Mouse (Mus musculus): ENCODE data around the gene 0610012G03Rik.
"Not testable (repeated sequence)": the region's sequence is repeated elsewhere in the genome, so short reads cannot be mapped to it uniquely, and the experiment has no call there.

0610012G03Rik gene

GRCm38 (mm10) chr16:31948345-31948774 lies at the start of gene 0610012G03Rik, which contains the start of gene Ncbp2:
Gene 0610012G03Rik (minus strand): TSS chr16:31948494.
Gene Ncbp2 (plus strand): TSS chr16:31948513.
- peak; percentile 99 for DNase-seq (ENCODE audit: low read depth)

GRCm38 (mm10) chr16:31996371-31996770 lies 48.1 kb upstream of the 0610012G03Rik start:
- no peak for DNase-seq (ENCODE audit: low read depth)

- peak; percentile 45 for DNase-seq (ENCODE audit: low read depth)
These were observed 45.7 kb upstream of the 0610012G03Rik start for GRCm38 (mm10) chr16:31993946-31994345.

GRCm38 (mm10) chr16:31993195-31993594 lies 44.9 kb upstream of the 0610012G03Rik start:
- no peak for DNase-seq (ENCODE audit: low read depth)

GRCm38 (mm10) chr16:31992039-31992438 lies 43.7 kb upstream of the 0610012G03Rik start:
- DNase-seq (ENCODE audit: low read depth), result peak; percentile 33

GRCm38 (mm10) chr16:31980946-31981345 lies 32.7 kb upstream of the 0610012G03Rik start:
- DNase-seq (ENCODE audit: low read depth), result no peak

GRCm38 (mm10) chr16:31979501-31979900 lies 31.2 kb upstream of the 0610012G03Rik start:
- peak; percentile 63 for DNase-seq (ENCODE audit: low read depth)

GRCm38 (mm10) chr16:31975258-31975657 lies 27.0 kb upstream of the 0610012G03Rik start:
- DNase-seq (ENCODE audit: low read depth), result no peak

GRCm38 (mm10) chr16:31963224-31963623 lies 14.9 kb upstream of the 0610012G03Rik start:
- DNase-seq (ENCODE audit: low read depth), result no peak

GRCm38 (mm10) chr16:31947901-31948316 lies 385 bp downstream of the 0610012G03Rik start:
- DNase-seq (ENCODE audit: low read depth), result no peak

- peak; percentile 29 for DNase-seq (ENCODE audit: low read depth)
These were observed 961 bp downstream of the 0610012G03Rik start for GRCm38 (mm10) chr16:31947333-31947732.

- DNase-seq (ENCODE audit: low read depth), result not testable (repeated sequence)
These were observed 2.3 kb downstream of the 0610012G03Rik start for GRCm38 (mm10) chr16:31945986-31946385.

- no peak for DNase-seq (ENCODE audit: low read depth)
These were observed 2.9 kb downstream of the 0610012G03Rik start for GRCm38 (mm10) chr16:31945372-31945771.

GRCm38 (mm10) chr16:31944698-31945255 lies 3.5 kb downstream of the 0610012G03Rik start:
- DNase-seq (ENCODE audit: low read depth), result no peak

GRCm38 (mm10) chr16:31943980-31944379 lies 4.3 kb downstream of the 0610012G03Rik start:
- DNase-seq (ENCODE audit: low read depth), result peak; percentile 76

- no peak for DNase-seq (ENCODE audit: low read depth)
These were observed 7.7 kb downstream of the 0610012G03Rik start for GRCm38 (mm10) chr16:31940586-31940985.

GRCm38 (mm10) chr16:31938856-31939255 lies 9.4 kb downstream of the 0610012G03Rik start:
- no peak for DNase-seq (ENCODE audit: low read depth)

GRCm38 (mm10) chr16:31936568-31936967 lies 11.7 kb downstream of the 0610012G03Rik start:
- DNase-seq (ENCODE audit: low read depth), result no peak

GRCm38 (mm10) chr16:31935091-31935979 lies 13.0 kb downstream of the 0610012G03Rik start:
- peak; percentile 31 for DNase-seq (ENCODE audit: low read depth)

GRCm38 (mm10) chr16:31934550-31935010 lies 13.7 kb downstream of the 0610012G03Rik start:
- DNase-seq (ENCODE audit: low read depth), result no peak

- DNase-seq (ENCODE audit: low read depth), result no peak
These were observed 14.3 kb downstream of the 0610012G03Rik start, which contains the start of gene Pigz for GRCm38 (mm10) chr16:31933751-31934549. Gene Pigz (plus strand): TSS chr16:31933851.

Measured in NIH3T3 (cell line).